Mouse (Mus musculus): Measurements from ENCODE around the gene Ipmk. TPM values are rescaled to one million over a fixed set of nuclear protein-coding genes. Genes with fewer than 3 reads are reported as not detected.
"Not testable (repeated sequence)": the region's sequence is repeated elsewhere in the genome, so short reads cannot be mapped to it uniquely, and the experiment has no call there.

The Ipmk gene
- total RNA-seq, 2 experiments from 2014 or later, result 14.8 to 16.9 TPM

- intact Hi-C loops (cut with DNase I), result no loop called here
- DNase-seq, result no peak
Observed at GRCm38 (mm10) chr10:71363440-71363839, 15.9 kb downstream of the Ipmk start.

DNA sequence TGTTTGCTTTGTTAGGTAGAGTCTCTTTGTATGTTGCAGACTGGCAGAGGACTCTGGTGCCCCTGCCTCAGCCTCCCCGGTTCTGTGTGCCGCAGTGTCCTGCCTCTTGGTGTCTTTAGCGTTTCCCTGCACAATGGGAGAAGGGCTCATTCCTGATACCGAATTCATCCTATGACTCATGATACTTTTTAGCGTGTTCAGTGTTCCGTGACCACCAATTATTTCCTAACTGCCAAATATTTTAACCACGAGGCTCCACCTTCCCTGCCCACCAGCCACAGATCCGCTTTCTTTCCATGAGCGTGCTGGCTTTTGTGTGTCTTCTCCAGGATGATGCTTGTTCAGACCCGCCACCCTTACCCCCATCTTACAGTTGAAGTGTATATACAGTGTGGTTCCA lies 16.3 kb downstream of the Ipmk start:
- intact Hi-C loops (cut with DNase I), result no loop called here
- DNase-seq, result no peak

DNA sequence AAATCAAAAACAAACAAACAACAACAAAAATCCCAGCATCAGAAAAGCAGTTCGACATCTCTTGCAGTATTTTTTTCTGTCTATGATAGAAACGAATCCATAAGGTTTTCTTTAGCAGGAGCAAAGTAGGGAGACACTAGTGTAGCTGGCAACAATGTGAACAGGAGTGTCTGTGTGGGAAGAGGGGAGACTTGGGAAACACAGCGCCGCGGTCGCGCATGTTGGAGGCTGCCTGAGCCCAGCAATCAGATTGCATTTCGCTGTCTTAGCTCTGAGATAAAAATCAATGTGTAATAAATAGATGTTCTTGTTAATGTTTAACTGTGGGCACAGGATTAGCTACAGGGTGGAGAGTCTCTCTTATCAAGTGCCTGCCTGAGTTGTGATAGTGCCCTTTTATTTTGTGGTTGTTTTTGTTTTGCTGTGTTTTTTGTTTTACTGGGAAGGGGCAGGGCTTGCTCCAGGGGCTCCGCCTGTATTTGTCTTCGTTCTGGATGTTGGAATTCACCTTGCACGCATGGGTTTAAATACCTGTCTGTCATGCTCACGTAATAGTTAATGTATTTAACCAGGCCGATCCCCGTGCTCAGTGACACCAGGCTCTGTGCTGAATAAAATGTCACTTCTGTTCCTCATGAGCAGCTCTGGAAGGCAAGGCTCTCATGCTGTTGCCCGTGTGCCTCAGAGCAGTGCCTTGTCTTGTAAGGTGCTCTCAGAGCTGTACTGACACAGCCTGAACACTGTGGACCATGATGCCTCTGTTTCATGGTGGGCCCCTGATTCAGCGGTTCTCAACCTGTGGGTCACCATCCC lies 20.8 kb downstream of the Ipmk start:
- intact Hi-C loops (cut with DNase I), result no loop called here
- no peak for DNase-seq

DNA sequence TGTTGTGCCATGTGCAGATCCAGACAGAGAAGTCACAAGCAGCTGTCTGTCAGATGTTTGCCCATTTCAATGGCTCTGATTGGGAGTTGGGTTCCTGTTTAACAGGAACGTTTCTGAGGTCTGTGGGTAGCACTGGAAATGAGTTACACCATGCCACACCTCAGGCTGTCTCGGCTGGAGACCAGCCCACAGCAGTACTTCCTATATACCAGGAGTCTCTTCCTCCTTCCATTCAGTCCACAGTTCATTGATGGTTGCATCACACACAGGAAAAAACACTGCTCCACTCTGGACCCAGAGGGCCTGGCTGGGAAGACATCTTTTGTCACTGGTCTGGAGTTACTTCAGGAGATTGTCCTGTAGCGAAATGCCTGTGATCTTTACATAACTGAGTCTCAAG lies 21.9 kb downstream of the Ipmk start:
- intact Hi-C loops (cut with DNase I), result no loop called here
- no peak for DNase-seq

DNA sequence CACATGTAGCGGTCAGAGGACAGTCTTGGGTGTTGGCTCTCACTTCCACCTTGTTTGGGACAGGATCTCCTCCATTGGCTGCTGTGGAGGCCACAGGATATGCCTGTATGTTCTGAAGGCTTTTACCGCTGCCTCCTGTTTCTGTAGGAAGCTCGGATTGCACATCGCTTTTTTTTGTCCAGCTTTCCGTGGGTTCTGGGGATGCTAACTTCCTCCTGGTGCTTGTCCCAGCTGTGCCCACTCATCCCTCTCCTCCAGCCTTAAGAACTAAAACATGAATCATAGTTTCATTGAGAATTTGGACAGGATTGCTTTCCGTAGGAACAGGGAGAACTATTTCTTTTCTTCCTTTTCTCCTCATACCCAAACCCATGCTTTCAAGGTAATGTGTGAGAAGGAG lies 24.3 kb downstream of the Ipmk start:
- intact Hi-C loops (cut with DNase I), result no loop called here
- no peak for DNase-seq

DNA sequence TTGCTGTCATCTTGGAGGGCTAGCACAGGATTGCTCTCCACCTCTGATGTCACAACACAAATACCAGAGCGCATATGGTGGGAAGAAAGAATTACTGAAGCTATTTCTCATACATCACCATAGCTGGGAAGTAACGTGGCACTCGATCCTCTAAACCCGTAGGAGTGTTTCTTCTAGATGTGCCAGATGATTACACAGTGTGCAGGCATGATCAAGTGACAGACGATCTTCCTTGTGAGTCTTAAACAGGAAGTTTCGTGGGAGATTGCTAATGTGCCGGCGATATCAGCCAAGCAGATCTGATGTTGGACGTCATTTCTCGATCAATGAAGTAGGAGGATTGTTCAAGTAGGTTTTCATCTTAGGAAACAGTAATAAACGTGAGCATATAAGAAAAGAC lies 26.1 kb downstream of the Ipmk start:
- no peak for DNase-seq
- intact Hi-C loops (cut with DNase I), result no loop called here

GRCm38 (mm10) chr10:71376014-71376413 lies 28.5 kb downstream of the Ipmk start:
- no peak for DNase-seq
- intact Hi-C loops (cut with DNase I), result no loop called here

DNA sequence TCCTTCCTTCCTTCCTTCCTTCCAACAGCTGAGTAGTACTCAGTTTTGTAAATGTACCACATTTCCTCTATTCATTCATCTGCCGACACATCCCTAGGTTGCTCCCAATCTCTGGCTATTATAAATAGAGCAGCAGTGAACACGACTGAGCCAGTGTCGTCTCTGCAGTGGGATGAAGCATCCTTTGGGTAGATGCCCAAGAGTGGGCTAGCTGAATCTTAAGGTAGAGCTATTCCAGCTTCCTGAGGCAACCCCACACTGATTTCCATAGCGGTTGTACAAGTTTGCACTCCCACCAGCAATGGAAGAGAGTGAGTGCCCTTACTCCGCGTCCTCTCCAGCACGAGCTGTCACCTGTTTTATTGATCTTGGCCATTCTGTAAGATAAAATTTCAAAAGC lies 32.8 kb downstream of the Ipmk start:
- intact Hi-C loops (cut with DNase I), result no loop called here

DNA sequence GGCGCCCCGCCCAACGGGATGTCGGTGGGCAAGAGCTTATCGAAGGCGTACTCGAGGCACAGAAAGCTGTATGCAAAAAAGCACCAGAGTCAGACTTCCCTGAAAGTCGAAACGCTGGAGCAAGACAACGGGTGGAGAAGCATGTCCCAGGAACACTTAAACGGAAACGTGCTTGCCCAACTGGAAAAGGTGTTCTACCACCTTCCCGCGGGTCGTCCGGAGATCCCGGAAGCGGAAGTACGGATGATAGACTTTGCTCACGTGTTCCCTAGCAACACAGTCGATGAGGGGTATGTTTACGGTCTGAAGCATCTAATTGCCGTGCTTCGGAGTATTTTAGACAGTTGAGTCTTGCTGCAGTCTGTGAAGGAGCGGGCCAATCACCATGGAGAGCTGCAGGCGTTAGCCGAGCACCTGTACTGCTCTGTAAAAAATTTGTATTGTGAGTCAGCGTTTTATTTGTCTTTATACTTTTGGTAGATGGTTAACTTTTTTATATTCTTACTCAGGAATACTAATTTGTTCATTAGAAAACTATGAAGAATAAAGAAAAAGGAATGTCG lies 34.0 kb downstream of the Ipmk start:
- intact Hi-C loops (cut with DNase I), result no loop called here
- no peak for DNase-seq

More for the DNA sequence above, 32.8 kb downstream of the Ipmk start:
- DNase-seq, result no peak

DNA sequence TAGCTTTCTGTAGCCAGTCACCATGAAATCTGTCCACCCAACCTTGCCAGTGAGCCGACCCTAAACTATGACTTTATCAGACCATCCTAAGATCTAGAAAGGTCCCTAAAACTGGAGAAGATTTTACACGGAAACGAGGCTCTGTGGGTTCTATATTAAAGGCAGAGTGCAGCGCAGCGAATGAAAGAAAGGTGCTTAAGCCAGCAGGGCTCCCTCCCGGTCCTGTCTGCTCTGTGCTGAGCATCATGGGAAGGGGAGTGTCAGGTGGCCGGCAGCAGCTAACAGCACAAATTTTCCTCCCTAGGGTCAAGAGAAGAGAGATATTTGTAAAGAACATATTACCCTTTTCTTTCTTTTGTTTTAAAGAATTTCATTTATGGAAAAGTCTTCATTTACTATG lies 34.5 kb downstream of the Ipmk start:
- intact Hi-C loops (cut with DNase I), result no loop called here
- no peak for DNase-seq

- DNase-seq, result no peak
- intact Hi-C loops (cut with DNase I), result no loop called here
Observed at GRCm38 (mm10) chr10:71382858-71383551, 35.4 kb downstream of the Ipmk start.

DNA sequence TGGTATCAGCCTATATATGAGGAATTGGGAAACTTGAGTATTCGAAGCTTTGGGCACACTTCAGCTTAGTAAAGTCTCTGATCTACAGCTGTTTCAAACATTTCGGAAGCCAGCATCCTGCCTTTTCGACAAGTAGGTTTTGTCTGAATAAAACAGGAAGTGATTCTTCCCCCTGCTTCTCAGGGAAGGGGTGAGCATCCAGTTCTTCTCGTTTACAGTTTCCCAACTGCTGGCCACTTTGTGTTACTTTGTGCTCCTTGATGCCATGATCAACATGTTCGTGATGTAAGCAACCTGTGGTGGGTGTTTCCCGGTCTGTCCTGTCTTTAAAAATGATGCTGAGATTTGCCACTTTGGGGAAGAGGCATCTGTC lies 36.0 kb downstream of the Ipmk start:
- intact Hi-C loops (cut with DNase I); DNase-seq: not testable (repeated sequence)

DNA sequence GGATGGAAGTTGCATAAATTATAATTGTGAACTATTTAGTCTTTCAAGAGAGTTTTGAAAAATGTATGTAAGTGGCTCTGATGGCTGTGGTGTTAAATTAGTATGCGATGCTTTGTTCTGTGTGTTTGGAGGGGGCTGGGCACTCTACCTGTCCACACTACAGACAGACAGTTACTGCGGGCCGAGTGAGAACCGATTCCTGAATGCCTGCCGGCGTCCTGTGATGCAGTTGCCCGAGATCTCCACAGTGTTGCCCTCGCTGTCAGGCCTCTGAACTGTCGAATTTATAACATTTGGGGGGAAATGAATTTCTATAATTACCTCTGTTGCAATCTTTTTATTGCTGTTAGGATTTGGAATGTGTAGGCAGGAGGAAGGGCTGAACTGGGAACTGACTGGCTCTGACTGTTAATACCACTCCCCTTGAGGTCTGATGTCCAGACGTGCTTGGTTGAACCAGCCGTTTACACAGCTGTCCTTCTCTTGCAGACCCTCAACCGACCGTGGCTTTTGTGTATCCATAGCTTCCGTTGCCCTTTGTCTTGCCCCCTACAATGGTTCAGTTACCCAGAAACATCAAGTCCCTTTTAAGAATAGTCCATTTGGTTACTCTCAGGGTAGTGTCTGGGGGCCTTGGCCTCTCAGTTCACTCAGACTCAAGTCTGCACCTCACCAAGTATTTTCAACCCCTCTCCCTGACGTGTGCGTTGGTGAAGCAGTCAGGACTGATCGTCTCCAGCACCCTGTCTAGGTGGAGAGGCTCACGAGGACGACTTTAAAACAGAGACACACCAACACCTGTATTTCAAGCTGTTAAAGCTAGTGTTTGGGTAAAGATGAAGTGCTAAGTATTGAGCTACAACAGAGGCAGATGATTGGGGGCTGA lies 36.8 kb downstream of the Ipmk start:
- no peak for DNase-seq
- intact Hi-C loops (cut with DNase I), result no loop called here

DNA sequence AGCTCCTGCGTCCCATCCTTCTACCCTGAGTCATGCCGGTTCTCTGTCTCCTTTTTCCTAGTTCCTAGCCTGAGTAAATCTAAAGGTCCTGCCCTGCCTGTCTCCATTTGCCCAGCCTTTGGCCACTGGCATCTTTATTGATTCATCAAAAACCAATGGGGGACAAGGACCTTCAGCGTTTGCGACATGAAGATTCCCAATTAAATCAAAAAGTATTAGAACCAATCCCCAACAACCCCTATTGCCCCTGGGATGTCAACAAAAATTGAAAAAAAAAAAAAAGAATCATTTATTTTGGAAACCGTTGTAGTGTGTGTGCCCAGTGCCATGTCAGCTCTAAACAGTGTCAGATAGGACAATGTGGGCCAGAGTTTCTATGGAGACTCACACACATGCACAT lies 41.7 kb downstream of the Ipmk start:
- DNase-seq, result no peak
- intact Hi-C loops (cut with DNase I), result no loop called here

DNA sequence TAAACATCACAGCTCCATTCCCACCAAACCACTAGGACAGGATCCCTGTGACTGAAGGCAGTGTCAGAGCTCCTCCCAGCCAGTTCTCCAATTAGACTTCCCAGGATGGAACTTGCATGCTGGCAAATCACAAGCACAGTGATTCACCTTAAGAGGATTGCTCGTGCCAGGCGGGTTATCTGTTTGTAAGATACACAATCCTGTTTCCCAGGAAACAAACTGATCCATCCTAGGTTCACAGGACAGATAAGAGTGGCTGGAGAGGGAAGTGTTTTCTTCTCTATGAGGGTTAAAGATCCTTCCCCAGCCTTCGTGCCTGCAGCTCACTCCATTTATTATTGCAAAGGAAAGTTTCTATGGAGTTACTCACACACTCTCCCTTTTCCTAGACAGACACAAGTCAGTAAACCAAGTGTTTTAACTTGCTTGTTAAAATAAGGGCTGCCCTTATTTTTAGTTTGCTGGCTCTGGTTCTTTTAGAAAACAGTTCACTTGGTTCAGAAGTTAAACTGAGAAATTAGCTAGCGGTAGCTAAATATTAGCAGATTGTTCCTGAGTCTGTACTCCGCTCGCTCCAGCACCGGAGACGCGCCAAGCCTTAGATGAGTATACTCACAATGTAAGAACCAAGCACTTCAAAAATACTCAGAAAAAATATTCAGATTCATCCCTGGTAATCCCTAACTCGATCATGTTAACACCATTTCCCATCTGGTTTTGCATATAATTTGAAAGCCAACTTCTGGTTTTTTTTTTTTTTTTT lies 51.0 kb downstream of the Ipmk start:
- no peak for DNase-seq
- intact Hi-C loops (cut with DNase I), result loop anchor here (10.0 kb wide), 1 partner anchor 164 kb away; the partner anchor contains the start of gene Tfam

GRCm38 (mm10) chr10:71399399-71399798 lies 51.8 kb downstream of the Ipmk start:
- DNase-seq, result no peak
- intact Hi-C loops (cut with DNase I), result loop anchor here (10.0 kb wide), 1 partner anchor 165 kb away; the partner anchor contains the start of gene Tfam

DNA sequence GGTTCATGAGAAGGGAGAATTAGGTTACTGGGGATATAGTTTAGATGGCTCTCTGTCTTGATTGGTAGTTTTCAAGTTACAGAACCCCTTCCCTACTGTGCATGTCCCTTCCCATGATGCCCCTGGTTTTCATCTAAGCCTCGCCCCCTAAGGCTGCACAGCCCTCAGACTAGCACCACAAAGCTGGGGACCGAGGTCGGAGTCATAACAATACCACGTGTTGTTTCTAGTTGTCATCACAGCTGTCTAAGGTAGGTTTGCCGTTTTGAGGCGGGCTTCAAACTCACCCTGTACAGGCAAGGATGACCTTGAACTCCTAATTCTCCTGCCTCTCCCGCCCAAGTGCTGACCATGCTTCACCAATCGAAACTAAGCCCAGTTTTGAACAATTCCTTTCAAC lies 52.4 kb downstream of the Ipmk start:
- no peak for DNase-seq
- intact Hi-C loops (cut with DNase I), result loop anchor here (10.0 kb wide), 1 partner anchor 165 kb away; the partner anchor contains the start of gene Tfam

- DNase-seq, result no peak
Observed at GRCm38 (mm10) chr10:71400818-71401646, 53.5 kb downstream of the Ipmk start.

GRCm38 (mm10) chr10:71403638-71404037 lies 56.1 kb downstream of the Ipmk start:
- intact Hi-C loops (cut with DNase I), result no loop called here
- DNase-seq, result no peak

More at GRCm38 (mm10) chr10:71400818-71401646, 53.5 kb downstream of the Ipmk start:
- intact Hi-C loops (cut with DNase I), result loop anchor here (1.0 kb wide), 1 partner anchor 75 kb away; no protein-coding TSS in a partner anchor

Data from gastrocnemius, postnatal 36 days (tissue).